Mouse (Mus musculus) embryonic facial prominence, embryonic 14.5 days (tissue): ENCODE measurements around the gene Irak2. TPM values are rescaled to one million over a fixed set of nuclear protein-coding genes. Genes with fewer than 3 reads are reported as not detected.

Source experiments
- ATAC-seq: fragments of 200-750 bp; cut with Nextera tagmentation; 2 replicates; pipeline ENCODE4 v1.8.0; 2017; ENCODE audit warnings: low read depth, moderate number of reproducible peaks, moderate TSS enrichment
- DNase-seq: peaks from one replicate; pipeline ENCODE4 v3.0.0-alpha.2; 2015; ENCODE audit warnings: low spot score
- H3K27ac ChIP-seq: fragments of 300-500 bp; sonication (generic); replicated peaks from 2 replicates; pipeline ENCODE4 v1.5.1; 2014; ENCODE audit warnings: low read depth, mild to moderate bottlenecking, low read length, moderate library complexity
- H3K27me3 ChIP-seq: fragments of 300-500 bp; sonication (generic); replicated peaks from 2 replicates; pipeline ENCODE4 v1.6.1; 2014; ENCODE audit warnings: low read length; ENCODE audit not compliant: control insufficient read depth, insufficient read depth
- H3K36me3 ChIP-seq: fragments of 300-500 bp; sonication (generic); 2 replicates; pipeline ENCODE4 v1.6.1; 2014; ENCODE audit warnings: low read length, mixed read lengths; ENCODE audit not compliant: control insufficient read depth, insufficient read depth
- H3K4me1 ChIP-seq: fragments of 300-500 bp; sonication (generic); 2 replicates; pipeline ENCODE4 v1.6.1; 2014; ENCODE audit warnings: antibody characterized with exemption, low read length; ENCODE audit not compliant: control insufficient read depth, insufficient read depth
- H3K4me2 ChIP-seq: fragments of 300-500 bp; sonication (generic); 2 replicates; pipeline ENCODE4 v1.6.1; 2014; ENCODE audit warnings: low read depth, mild to moderate bottlenecking, low read length, moderate library complexity, mixed read lengths
- H3K4me3 ChIP-seq: fragments of 300-500 bp; sonication (generic); 2 replicates; pipeline ENCODE4 v1.5.1; 2014; ENCODE audit warnings: low read depth, mild to moderate bottlenecking, low read length
- H3K9ac ChIP-seq: fragments of 300-500 bp; sonication (generic); 2 replicates; pipeline ENCODE4 v1.6.1; 2014; ENCODE audit warnings: low read depth, mild to moderate bottlenecking, low read length, moderate library complexity, mixed read lengths
- H3K9me3 ChIP-seq: fragments of 300-500 bp; sonication (generic); 2 replicates; pipeline ENCODE4 v1.6.1; 2016; ENCODE audit warnings: low read length; ENCODE audit not compliant: control insufficient read depth
- WGBS: fragments of 180-500 bp; shearing (Covaris S2); extraction: QIAGEN DNeasy Blood & Tissue Kit; methylation state at CpG from one replicate; pipeline ENCODE4 v1.1.7; 2014; 5-methylcytosine and 5-hydroxymethylcytosine counted together
- polyA plus RNA-seq: library from polyadenylated mRNA; unstranded; fragments of >200 nt; fragmentation: Nextera tagmentation; extraction: Ambion mirVana; gene quantifications from 2 replicates; pipeline ENCODE4 v1.2.1, GENCODE M21; 2014

Irak2 gene
- polyA plus RNA-seq, 1 experiment from 2014 or later: 2.2 TPM

GRCm38 (mm10) chr6:113679993-113680566 is 41.8 kb downstream of the Irak2 start:
- no peaks in the 10 kb centered on the region for H3K9me3 ChIP-seq
- no peaks in the 10 kb centered on the region for H3K4me1 ChIP-seq
- 69% methylated on average over 9 of the region's 9 CpGs for WGBS
- no peak overlapping the region for H3K4me2 ChIP-seq
- no peaks in the 10 kb centered on the region for H3K36me3 ChIP-seq
- no peak for DNase-seq
- no peak overlapping the region for H3K9ac ChIP-seq
- ATAC-seq: no peak
- no peak overlapping the region for H3K4me3 ChIP-seq
- H3K27me3 ChIP-seq: no peaks in the 10 kb centered on the region
- no peak overlapping the region for H3K27ac ChIP-seq

GRCm38 (mm10) chr6:113681271-113681670 is 43.0 kb downstream of the Irak2 start:
- no peak overlapping the region for H3K27ac ChIP-seq
- ATAC-seq (0 out of 2 replicates have a peak, but pooled peaks have one; percentile 53), DNase-seq (peak; percentile 61)
- no peaks in the 10 kb centered on the region for H3K27me3 ChIP-seq
- no peak overlapping the region for H3K4me3 ChIP-seq
- H3K4me1 ChIP-seq: no peaks in the 10 kb centered on the region
- WGBS: 29% methylated on average over 4 of the region's 4 CpGs
- no peaks in the 10 kb centered on the region for H3K36me3 ChIP-seq
- no peak overlapping the region for H3K9ac ChIP-seq
- H3K4me2 ChIP-seq: no peak overlapping the region
- H3K9me3 ChIP-seq: no peaks in the 10 kb centered on the region

- ATAC-seq (no peak), DNase-seq (no peak)
- H3K9me3 ChIP-seq: no peaks in the 10 kb centered on the region
- no peaks in the 10 kb centered on the region for H3K4me1 ChIP-seq
- WGBS: 86% methylated on average over 10 of the region's 10 CpGs
- H3K27ac ChIP-seq: no peak overlapping the region
- H3K36me3 ChIP-seq: no peaks in the 10 kb centered on the region
- no peak overlapping the region for H3K4me2 ChIP-seq
- H3K27me3 ChIP-seq: no peaks in the 10 kb centered on the region
- no peak overlapping the region for H3K9ac ChIP-seq
- H3K4me3 ChIP-seq: no peak overlapping the region
These were observed 45.0 kb downstream of the Irak2 start for GRCm38 (mm10) chr6:113683081-113683825.

GRCm38 (mm10) chr6:113686551-113687125 is 48.4 kb downstream of the Irak2 start:
- 36% methylated on average over 8 of the region's 8 CpGs for WGBS
- Histone ChIP-seq H3K4me2 (no peak overlapping the region), H3K9ac (no peak overlapping the region)

GRCm38 (mm10) chr6:113690008-113690399 is 51.7 kb downstream of the Irak2 start:
- 11% methylated on average over 7 of the region's 7 CpGs for WGBS
- peak overlapping the region; percentile 55 for H3K27ac ChIP-seq
- H3K27me3 ChIP-seq: no peaks in the 10 kb centered on the region
- DNase-seq (no peak), ATAC-seq (peak; percentile 35)
- H3K4me1 ChIP-seq: peaks cover 12% of the 10 kb centered on the region
- H3K9ac ChIP-seq: 0 out of 2 replicates have a peak overlapping the region, but pooled peaks have one; percentile 34
- no peaks in the 10 kb centered on the region for H3K36me3 ChIP-seq
- H3K4me2 ChIP-seq: peak overlapping the region; percentile 44; the same call in 1 of the 2 replicates
- H3K4me3 ChIP-seq: no peak overlapping the region
- no peaks in the 10 kb centered on the region for H3K9me3 ChIP-seq

More at GRCm38 (mm10) chr6:113686551-113687125, 48.4 kb downstream of the Irak2 start:
- H3K27me3 ChIP-seq: no peaks in the 10 kb centered on the region
- no peak for ATAC-seq
- H3K9me3 ChIP-seq: no peaks in the 10 kb centered on the region
- no peak overlapping the region for H3K27ac ChIP-seq
- DNase-seq: peak; percentile 22
- no peak overlapping the region for H3K4me3 ChIP-seq
- H3K4me1 ChIP-seq: peaks cover 12% of the 10 kb centered on the region
- H3K36me3 ChIP-seq: no peaks in the 10 kb centered on the region

- Histone ChIP-seq H3K4me2 (peak overlapping the region; percentile 44), H3K9me3 (no peaks in the 10 kb centered on the region), H3K36me3 (no peaks in the 10 kb centered on the region), H3K4me3 (0 out of 2 replicates have a peak overlapping the region, but pooled peaks have one; percentile 6), H3K27ac (peak overlapping the region; percentile 70), H3K4me1 (peaks cover 12% of the 10 kb centered on the region), H3K27me3 (no peaks in the 10 kb centered on the region), H3K9ac (peak overlapping the region; percentile 30; the same call in 1 of the 2 replicates)
- 0 out of 2 replicates have a peak, but pooled peaks have one; percentile 45 for ATAC-seq
- peak; percentile 79 for DNase-seq
- WGBS: 2% methylated on average over 14 of the region's 14 CpGs
These were observed 52.3 kb downstream of the Irak2 start for GRCm38 (mm10) chr6:113690400-113691083.

- Histone ChIP-seq H3K4me2 (peak overlapping the region; percentile 44), H3K36me3 (no peaks in the 10 kb centered on the region), H3K27ac (peak overlapping the region; percentile 70), H3K9ac (peak overlapping the region; percentile 30; the same call in 1 of the 2 replicates), H3K9me3 (no peaks in the 10 kb centered on the region), H3K4me3 (0 out of 2 replicates have a peak overlapping the region, but pooled peaks have one; percentile 6), H3K4me1 (peaks cover 16% of the 10 kb centered on the region), H3K27me3 (no peaks in the 10 kb centered on the region)
- ATAC-seq (no peak), DNase-seq (no peak)
- WGBS: 71% methylated on average over 4 of the region's 4 CpGs
These were observed 52.8 kb downstream of the Irak2 start for GRCm38 (mm10) chr6:113691084-113691462.

GRCm38 (mm10) chr6:113692661-113693133 is 54.4 kb downstream of the Irak2 start:
- ATAC-seq: no peak
- H3K27ac ChIP-seq: no peak overlapping the region
- WGBS: 81% methylated on average over 5 of the region's 5 CpGs
- H3K27me3 ChIP-seq: no peaks in the 10 kb centered on the region
- H3K9me3 ChIP-seq: no peaks in the 10 kb centered on the region
- H3K36me3 ChIP-seq: no peaks in the 10 kb centered on the region
- H3K9ac ChIP-seq: no peak overlapping the region
- no peak for DNase-seq
- no peak overlapping the region for H3K4me3 ChIP-seq
- no peak overlapping the region for H3K4me2 ChIP-seq
- H3K4me1 ChIP-seq: peaks cover 19% of the 10 kb centered on the region
